Mouse (Mus musculus) neural tube, embryonic 14.5 days (tissue): ENCODE results near the gene Apela. TPM values are rescaled to one million over a fixed set of nuclear protein-coding genes. Genes with fewer than 3 reads are reported as not detected.
"Not testable (repeated sequence)": the region's sequence is repeated elsewhere in the genome, so short reads cannot be mapped to it uniquely, and the experiment has no call there.

Source experiments
- ATAC-seq: fragments of 200-750 bp; cut with Nextera tagmentation; 2 replicates; pipeline ENCODE4 v1.8.0; 2017; ENCODE audit warnings: low read depth, mild to moderate bottlenecking, moderate TSS enrichment, moderate library complexity
- H3K27ac ChIP-seq: fragments of 300-500 bp; sonication (generic); 2 replicates; pipeline ENCODE4 v1.5.1; 2014; ENCODE audit warnings: low read depth, mild to moderate bottlenecking, control low read depth, low read length, moderate library complexity, mixed read lengths
- H3K27me3 ChIP-seq: fragments of 300-500 bp; sonication (generic); 2 replicates; pipeline ENCODE4 v1.6.1; 2014; ENCODE audit warnings: low read length; ENCODE audit not compliant: control insufficient read depth, insufficient read depth
- H3K36me3 ChIP-seq: fragments of 300-500 bp; sonication (generic); 2 replicates; pipeline ENCODE4 v1.6.1; 2014; ENCODE audit warnings: low read length, mixed read lengths; ENCODE audit not compliant: control insufficient read depth, insufficient read depth
- H3K4me1 ChIP-seq: fragments of 300-500 bp; sonication (generic); 2 replicates; pipeline ENCODE4 v1.6.1; 2014; ENCODE audit warnings: low read length; ENCODE audit not compliant: control insufficient read depth, insufficient read depth
- H3K4me2 ChIP-seq: fragments of 300-500 bp; sonication (generic); 2 replicates; pipeline ENCODE4 v1.6.1; 2014; ENCODE audit warnings: mild to moderate bottlenecking, low read depth, low read length, control low read depth
- H3K4me3 ChIP-seq: fragments of 300-500 bp; sonication (generic); 2 replicates; pipeline ENCODE4 v1.5.1; 2014; ENCODE audit warnings: low read depth, low read length, control low read depth, mixed read lengths
- H3K9ac ChIP-seq: fragments of 300-500 bp; sonication (generic); replicated peaks from 2 replicates; pipeline ENCODE4 v1.6.1; 2014; ENCODE audit warnings: low read depth, mild to moderate bottlenecking, control low read depth, low read length, mixed read lengths
- H3K9me3 ChIP-seq: fragments of 300-500 bp; sonication (generic); 2 replicates; pipeline ENCODE4 v1.6.1; 2016; ENCODE audit warnings: low read length; ENCODE audit not compliant: control insufficient read depth
- WGBS: fragments of 180-500 bp; shearing (Covaris S2); extraction: QIAGEN DNeasy Blood & Tissue Kit; methylation state at CpG from one replicate; pipeline ENCODE4 v1.1.7; 2014; 5-methylcytosine and 5-hydroxymethylcytosine counted together
- polyA plus RNA-seq: library from polyadenylated mRNA; unstranded; fragments of >200 nt; fragmentation: Nextera tagmentation; extraction: Ambion mirVana; gene quantifications from 2 replicates; pipeline ENCODE4 v1.2.1, GENCODE M21; 2014

Apela gene
- polyA plus RNA-seq, 1 experiment from 2014 or later, result 2.4 TPM

DNA sequence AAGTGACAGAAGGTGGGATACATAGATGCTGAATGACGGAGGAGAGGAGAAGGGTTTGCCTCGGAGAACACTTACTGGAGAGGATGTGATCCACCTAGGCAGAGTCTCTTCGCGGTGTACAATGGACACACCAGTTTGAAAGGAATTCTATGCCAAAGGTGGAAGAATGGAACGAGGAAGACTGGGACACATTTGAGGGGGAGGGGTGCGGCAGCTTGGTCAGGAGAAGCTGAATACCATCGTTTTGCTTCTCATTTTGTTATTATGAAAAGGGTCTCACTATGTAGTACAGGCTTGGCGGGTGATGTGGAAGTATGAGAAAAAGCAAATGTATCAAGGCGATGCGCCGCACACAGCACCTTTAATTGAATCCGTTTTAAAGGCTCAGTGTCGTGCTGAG is 4.1 kb downstream of the Apela start:
- Histone ChIP-seq H3K27me3 (no peaks in the 10 kb centered on the region; the same call in 1 of the 2 replicates), H3K9me3 (no peaks in the 10 kb centered on the region), H3K27ac (no peak overlapping the region), H3K4me1 (no peaks in the 10 kb centered on the region), H3K4me3 (no peak overlapping the region), H3K9ac (no peak overlapping the region), H3K4me2 (no peak overlapping the region), H3K36me3 (no peaks in the 10 kb centered on the region)
- ATAC-seq, result no peak
- WGBS, result 81% methylated on average over 13 of the region's 13 CpGs

- Histone ChIP-seq H3K9ac (no peak overlapping the region), H3K36me3 (no peaks in the 10 kb centered on the region), H3K9me3 (no peaks in the 10 kb centered on the region), H3K27ac (no peak overlapping the region), H3K4me1 (no peaks in the 10 kb centered on the region), H3K4me3 (no peak overlapping the region), H3K27me3 (no peaks in the 10 kb centered on the region; the same call in 1 of the 2 replicates), H3K4me2 (no peak overlapping the region)
- 100% methylated on average over 1 of the region's 1 CpGs for WGBS
- ATAC-seq, result no peak
Measured at GRCm38 (mm10) chr8:65032107-65032506, 5.0 kb downstream of the Apela start.

DNA sequence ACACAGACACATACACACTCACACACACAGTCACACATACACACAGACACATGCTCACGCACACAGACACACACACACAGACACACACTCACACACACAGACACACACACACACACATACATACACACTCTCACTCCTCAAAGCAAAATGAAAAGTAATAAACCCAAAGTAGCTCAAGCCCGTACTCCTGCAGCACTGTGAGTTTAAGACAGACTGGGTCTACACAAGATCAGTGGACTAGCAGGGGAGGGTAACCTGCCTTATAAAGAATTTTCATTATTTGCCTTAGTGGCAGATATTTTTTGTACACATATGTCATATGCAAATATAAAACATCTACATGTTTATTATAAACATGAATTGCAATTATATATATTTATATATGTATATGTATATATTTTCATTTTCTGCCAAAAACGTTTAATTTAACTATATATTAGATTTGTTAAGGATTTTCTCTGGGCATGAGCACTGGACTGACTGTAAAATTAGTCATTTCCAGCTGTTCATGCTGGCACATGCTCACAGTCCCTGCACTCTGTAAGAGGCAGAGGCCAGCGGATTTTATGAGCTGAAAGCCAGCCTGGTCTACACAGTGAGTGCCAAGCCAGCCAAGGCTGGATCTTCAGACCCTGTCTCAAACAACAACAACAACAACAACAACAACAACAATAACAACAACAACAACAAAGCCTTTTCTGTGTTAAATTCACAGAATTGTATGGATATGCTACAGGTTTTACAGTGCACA is 6.2 kb downstream of the Apela start:
- Histone ChIP-seq H3K4me3 (no peak overlapping the region), H3K4me1 (no peaks in the 10 kb centered on the region), H3K36me3 (no peaks in the 10 kb centered on the region), H3K9ac (no peak overlapping the region), H3K9me3 (no peaks in the 10 kb centered on the region), H3K4me2 (no peak overlapping the region), H3K27me3 (no peaks in the 10 kb centered on the region; the same call in 1 of the 2 replicates), H3K27ac (no peak overlapping the region)
- 79% methylated on average over 4 of the region's 4 CpGs for WGBS
- ATAC-seq, result no peak

DNA sequence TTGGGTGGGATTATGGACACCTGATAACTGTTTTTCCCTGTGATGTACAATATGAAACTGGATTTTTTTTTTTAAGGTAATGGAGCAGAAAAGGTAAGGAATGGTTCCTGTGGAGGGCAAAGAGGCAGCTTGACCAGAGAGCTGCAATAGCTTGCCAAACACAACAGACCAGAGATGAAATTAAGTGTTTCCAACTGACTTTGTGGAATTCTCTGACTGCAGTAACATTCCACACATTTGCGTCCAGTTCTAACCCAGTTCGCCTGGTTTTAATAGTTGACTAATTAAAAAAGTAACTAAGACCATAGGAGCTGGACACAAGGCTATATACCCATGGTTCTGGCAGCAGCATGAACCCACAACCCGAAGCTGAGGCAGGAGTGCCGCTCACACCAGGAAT is 7.4 kb downstream of the Apela start:
- H3K36me3 ChIP-seq, result no peaks in the 10 kb centered on the region
- no peaks in the 10 kb centered on the region for H3K4me1 ChIP-seq
- no peak for ATAC-seq
- H3K4me2 ChIP-seq, result no peak overlapping the region
- 83% methylated on average over 4 of the region's 4 CpGs for WGBS
- no peaks in the 10 kb centered on the region for H3K9me3 ChIP-seq
- H3K9ac ChIP-seq, result no peak overlapping the region
- H3K27me3 ChIP-seq, result no peaks in the 10 kb centered on the region
- no peak overlapping the region for H3K27ac ChIP-seq
- H3K4me3 ChIP-seq, result no peak overlapping the region

GRCm38 (mm10) chr8:65028959-65029686 is 8.0 kb downstream of the Apela start:
- H3K36me3 ChIP-seq, result no peaks in the 10 kb centered on the region
- WGBS, result 86% methylated on average over 12 of the region's 12 CpGs
- ATAC-seq, result no peak
- no peaks in the 10 kb centered on the region for H3K27me3 ChIP-seq
- H3K4me2 ChIP-seq, result no peak overlapping the region
- no peak overlapping the region for H3K9ac ChIP-seq
- H3K4me1 ChIP-seq, result no peaks in the 10 kb centered on the region
- H3K4me3 ChIP-seq, result no peak overlapping the region
- no peak overlapping the region for H3K27ac ChIP-seq
- H3K9me3 ChIP-seq, result no peaks in the 10 kb centered on the region

- WGBS, result 48% methylated on average over 8 of the region's 8 CpGs
- H3K4me1 ChIP-seq, result no peaks in the 10 kb centered on the region
- no peak overlapping the region for H3K4me3 ChIP-seq
- no peak overlapping the region for H3K27ac ChIP-seq
- H3K9me3 ChIP-seq, result no peaks in the 10 kb centered on the region
- no peaks in the 10 kb centered on the region for H3K27me3 ChIP-seq
- no peak overlapping the region for H3K9ac ChIP-seq
- ATAC-seq, result peak; percentile 73; the same call in 1 of the 2 replicates
- H3K4me2 ChIP-seq, result no peak overlapping the region
- no peaks in the 10 kb centered on the region for H3K36me3 ChIP-seq
Measured at GRCm38 (mm10) chr8:65022485-65022884, 14.7 kb downstream of the Apela start.

DNA sequence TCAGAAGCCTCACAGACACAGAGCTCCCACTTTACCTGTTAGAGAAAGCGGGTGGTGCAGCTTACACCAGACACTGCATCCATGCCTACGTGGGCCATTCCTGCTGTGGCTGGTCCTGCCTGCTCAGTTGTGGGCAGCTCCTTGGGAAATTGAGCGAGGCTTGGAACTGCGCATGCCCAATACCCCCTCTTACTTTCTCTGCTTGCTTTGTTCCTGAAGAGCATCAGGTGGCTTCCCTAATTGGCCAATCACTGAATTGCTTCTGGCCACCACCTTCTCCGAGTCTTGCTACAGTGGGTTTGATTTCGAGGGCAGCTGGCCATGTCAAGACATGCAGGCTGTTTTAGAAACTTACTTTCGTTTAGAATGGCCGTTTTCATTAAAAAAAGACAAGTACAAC is 18.7 kb downstream of the Apela start, which contains the start of the genes Trim61 and Trim60:
TSS of gene Trim61 (minus strand) at position 101 of the 400 bp plus-strand sequence.
TSS of gene Trim60 (minus strand) at position 162 of the 400 bp plus-strand sequence.
- Histone ChIP-seq H3K27ac (no peak within 1 kb of the TSS), H3K4me2 (no peak within 1 kb of the TSS), H3K27me3 (no peaks in the 10 kb centered on the region), H3K4me1 (no peaks in the 10 kb centered on the region), H3K4me3 (no peak within 1 kb of the TSS), H3K9me3 (no peaks in the 10 kb centered on the region), H3K36me3 (no peaks in the 10 kb centered on the region), H3K9ac (no peak within 1 kb of the TSS)
- ATAC-seq, result no peak
- WGBS, result 89% methylated on average over 8 of the region's 8 CpGs

DNA sequence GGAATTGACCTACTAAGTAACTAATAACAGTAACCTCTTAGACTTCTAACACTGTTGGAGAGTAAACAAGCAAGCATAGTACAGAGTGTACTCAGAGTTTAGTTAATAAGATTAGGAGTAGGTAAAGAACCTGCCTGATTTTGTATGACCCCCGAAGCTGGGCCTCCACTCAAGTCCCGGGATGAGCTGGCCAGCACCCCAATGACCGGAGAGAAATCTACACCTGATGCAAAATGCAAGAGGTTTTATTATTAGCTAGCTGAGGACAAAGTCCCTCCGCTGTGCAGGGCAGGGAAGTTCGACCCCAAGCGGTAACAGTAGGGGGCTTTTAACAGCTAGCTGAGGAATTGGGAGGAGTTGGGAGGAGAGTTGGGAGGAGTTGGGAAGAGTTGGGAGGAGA is 29.5 kb downstream of the Apela start:
- H3K36me3 ChIP-seq, H3K27ac ChIP-seq, H3K4me1 ChIP-seq, H3K4me2 ChIP-seq, H3K4me3 ChIP-seq, H3K27me3 ChIP-seq, H3K9me3 ChIP-seq, ATAC-seq, H3K9ac ChIP-seq: not testable (repeated sequence)
- WGBS, result 80% methylated on average over 6 of the region's 6 CpGs

DNA sequence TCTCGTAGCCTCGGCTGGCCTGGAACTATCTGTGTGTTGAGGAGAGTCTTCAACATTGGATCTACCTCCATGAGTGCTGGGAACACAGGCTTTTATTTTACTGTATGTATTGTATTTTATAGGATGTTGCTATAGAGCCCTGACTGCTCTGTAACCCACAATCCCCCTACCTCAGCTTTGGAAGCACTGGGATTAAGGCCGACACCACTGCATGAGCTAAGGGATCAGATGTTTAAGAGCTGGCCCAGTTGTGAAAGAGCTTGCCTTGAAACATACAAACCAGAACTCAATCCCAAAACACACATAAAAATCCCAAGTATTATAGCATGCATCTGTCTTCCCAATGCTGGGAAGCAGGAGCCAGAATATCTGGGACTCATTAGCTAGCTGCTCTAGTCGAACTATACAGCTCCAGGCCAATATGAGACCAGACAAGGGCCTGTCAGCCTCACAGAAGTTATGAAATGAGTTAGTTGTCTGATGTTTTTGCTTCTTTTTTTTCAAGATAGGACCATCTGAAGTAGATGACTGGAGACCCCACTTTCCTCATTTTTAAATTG is 38.2 kb downstream of the Apela start:
- Histone ChIP-seq H3K36me3 (no peaks in the 10 kb centered on the region), H3K27ac (no peak overlapping the region), H3K9ac (no peak overlapping the region), H3K4me2 (no peak overlapping the region), H3K27me3 (no peaks in the 10 kb centered on the region), H3K9me3 (no peaks in the 10 kb centered on the region), H3K4me3 (no peak overlapping the region), H3K4me1 (no peaks in the 10 kb centered on the region)
- no peak for ATAC-seq
- WGBS, result 90% methylated on average over 4 of the region's 4 CpGs
